Mouse (Mus musculus): ENCODE measurements around the gene A230072I06Rik.

DNA sequence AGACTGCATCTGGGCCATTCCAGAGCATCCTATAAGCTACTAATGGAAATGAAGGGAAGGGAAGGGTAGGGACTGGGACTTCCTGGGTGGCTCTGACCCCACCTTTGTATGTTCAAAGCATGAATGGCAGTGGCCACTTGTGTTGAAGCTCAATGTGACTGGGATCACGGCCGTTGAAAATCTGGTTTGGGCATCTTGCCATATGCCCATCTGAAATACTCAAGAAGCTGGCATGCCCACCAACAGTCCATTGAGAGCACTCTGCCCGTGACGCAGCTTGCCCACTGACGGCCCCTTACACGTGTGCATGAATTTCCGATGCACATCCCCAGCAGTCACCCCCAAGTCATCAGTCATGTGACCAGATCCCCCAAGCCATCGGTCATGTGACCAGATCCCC lies 13.6 kb upstream of the A230072I06Rik start:
- TF ChIP-seq CTCF (conservative IDR thresholded peaks at IDR 0.05; ENCODE audit: low read length) (no peak), NANOG (IDR thresholded peaks at IDR 0.05; ENCODE audit: borderline replicate concordance, low read length) (no peak), POU5F1 (IDR thresholded peaks at IDR 0.05; ENCODE audit: borderline replicate concordance, low read length) (no peak)

Data from E14TG2a.4 (cell line).